Mouse (Mus musculus): ENCODE measurements around the gene Slx4. TPM values are rescaled to one million over a fixed set of nuclear protein-coding genes. Genes with fewer than 3 reads are reported as not detected.

The Slx4 gene
- polyA plus RNA-seq, 1 experiment: 36.0 TPM

GRCm38 (mm10) chr16:3934091-3934490, 69.5 kb downstream of the Slx4 start:
- TF ChIP-seq CTCF (conservative IDR thresholded peaks at IDR 0.05; ENCODE audit: insufficient read depth, insufficient read length, low read depth, low read length): no peak
- TF ChIP-seq POLR2A (IDR thresholded peaks at IDR 0.05; ENCODE audit: low read depth, low read length): no peak

GRCm38 (mm10) chr16:3933536-3933935, 70.0 kb downstream of the Slx4 start:
- DNase-seq: no peak
- H3K36me3 ChIP-seq (ENCODE audit: control insufficient read depth, insufficient read depth, low read length): peaks cover 2% of the 10 kb centered on the region

More at GRCm38 (mm10) chr16:3934091-3934490, 69.5 kb downstream of the Slx4 start:
- Histone ChIP-seq H3K4me1 (ENCODE audit: control insufficient read depth, insufficient read depth, low read length) (peaks cover 4% of the 10 kb centered on the region; the same call in 1 of the 2 replicates), H3K36me3 (ENCODE audit: control insufficient read depth, insufficient read depth, low read length) (peaks cover 2% of the 10 kb centered on the region), H3K27me3 (replicated peaks; ENCODE audit: control insufficient read depth, insufficient read depth, low read length) (no peaks in the 10 kb centered on the region), H3K27ac (ENCODE audit: insufficient read depth, low read depth, low read length) (peak overlapping the region; percentile 44; the same call in 1 of the 2 replicates), H3K4me3 (ENCODE audit: insufficient read depth, low read depth, low read length) (no peak overlapping the region)
- WGBS: 93% methylated on average over 1 of the region's 1 CpGs
- DNase-seq: peak; percentile 84

GRCm38 (mm10) chr16:3929151-3929550, 74.4 kb downstream of the Slx4 start:
- H3K27me3 ChIP-seq (replicated peaks; ENCODE audit: control insufficient read depth, insufficient read depth, low read length): no peaks in the 10 kb centered on the region
- 73% methylated on average over 7 of the region's 7 CpGs for WGBS
- H3K4me3 ChIP-seq (ENCODE audit: insufficient read depth, low read depth, low read length): no peak overlapping the region
- H3K4me1 ChIP-seq (ENCODE audit: control insufficient read depth, insufficient read depth, low read length): peaks cover 4% of the 10 kb centered on the region; the same call in 1 of the 2 replicates
- peaks cover 7% of the 10 kb centered on the region for H3K36me3 ChIP-seq (ENCODE audit: control insufficient read depth, insufficient read depth, low read length)
- no peak for TF ChIP-seq POLR2A (IDR thresholded peaks at IDR 0.05; ENCODE audit: low read depth, low read length)
- no peak for TF ChIP-seq CTCF (conservative IDR thresholded peaks at IDR 0.05; ENCODE audit: insufficient read depth, insufficient read length, low read depth, low read length)
- no peak for DNase-seq
- H3K27ac ChIP-seq (ENCODE audit: insufficient read depth, low read depth, low read length): no peak overlapping the region

More at GRCm38 (mm10) chr16:3933536-3933935, 70.0 kb downstream of the Slx4 start:
- H3K27ac ChIP-seq (ENCODE audit: insufficient read depth, low read depth, low read length): 0 out of 2 replicates have a peak overlapping the region, but pooled peaks have one; percentile 44
- no peak overlapping the region for H3K4me3 ChIP-seq (ENCODE audit: insufficient read depth, low read depth, low read length)
- TF ChIP-seq CTCF (conservative IDR thresholded peaks at IDR 0.05; ENCODE audit: insufficient read depth, insufficient read length, low read depth, low read length) (no peak), POLR2A (IDR thresholded peaks at IDR 0.05; ENCODE audit: low read depth, low read length) (no peak)
- peaks cover 4% of the 10 kb centered on the region; the same call in 1 of the 2 replicates for H3K4me1 ChIP-seq (ENCODE audit: control insufficient read depth, insufficient read depth, low read length)
- 87% methylated on average over 6 of the region's 6 CpGs for WGBS
- no peaks in the 10 kb centered on the region for H3K27me3 ChIP-seq (replicated peaks; ENCODE audit: control insufficient read depth, insufficient read depth, low read length)

Other genes with a start within 250 kb of the Slx4 start
- gene Olfr15, start 172.9 kb downstream of the Slx4 start, polyA plus RNA-seq (2012; rRNA removed): not detected in 2 replicates
- 1.1 and 1.3 TPM in 2 replicates for gene Zfp174, start 156.5 kb downstream of the Slx4 start, polyA plus RNA-seq (2012; rRNA removed)
- gene Naa60, start 131.4 kb downstream of the Slx4 start, polyA plus RNA-seq (2012; rRNA removed): 69.8 and 73.2 TPM in 2 replicates
- 2.2 and 2.5 TPM in 2 replicates for gene Zfp597, start 119.2 kb downstream of the Slx4 start, polyA plus RNA-seq (2012; rRNA removed)
- not detected in 2 replicates for gene Gm20695, start 119.1 kb downstream of the Slx4 start, polyA plus RNA-seq (2012; rRNA removed)
- gene 1700037C18Rik, start 95.1 kb downstream of the Slx4 start, polyA plus RNA-seq (2012; rRNA removed): 19.5 and 20.7 TPM in 2 replicates
- 7.3 and 8.3 TPM in 2 replicates for gene Cluap1, start 95.0 kb downstream of the Slx4 start, polyA plus RNA-seq (2012; rRNA removed)
- 3.8 and 4.0 TPM in 2 replicates for gene Nlrc3, start 27.1 kb downstream of the Slx4 start, polyA plus RNA-seq (2012; rRNA removed)
- 2,240 and 2,440 TPM in 2 replicates for gene Dnase1, start 33.2 kb upstream of the Slx4 start, polyA plus RNA-seq (2012; rRNA removed)
- 225 and 226 TPM in 2 replicates for gene Trap1, start 74.1 kb upstream of the Slx4 start, polyA plus RNA-seq (2012; rRNA removed)
- gene Crebbp, start 210.2 kb upstream of the Slx4 start, polyA plus RNA-seq (2012; rRNA removed): 21.6 and 27.1 TPM in 2 replicates

All from kidney, adult 2 months (tissue).